Mouse (Mus musculus): ENCODE measurements around the gene Smarcc2. TPM values are rescaled to one million over a fixed set of nuclear protein-coding genes. Genes with fewer than 3 reads are reported as not detected.
A peak's percentile ranks its signal among the peaks of the same experiment; 100 is the strongest.

Gene Smarcc2
- polyA plus RNA-seq, 1 experiment from 2014 or later, result 73.6 TPM

DNA sequence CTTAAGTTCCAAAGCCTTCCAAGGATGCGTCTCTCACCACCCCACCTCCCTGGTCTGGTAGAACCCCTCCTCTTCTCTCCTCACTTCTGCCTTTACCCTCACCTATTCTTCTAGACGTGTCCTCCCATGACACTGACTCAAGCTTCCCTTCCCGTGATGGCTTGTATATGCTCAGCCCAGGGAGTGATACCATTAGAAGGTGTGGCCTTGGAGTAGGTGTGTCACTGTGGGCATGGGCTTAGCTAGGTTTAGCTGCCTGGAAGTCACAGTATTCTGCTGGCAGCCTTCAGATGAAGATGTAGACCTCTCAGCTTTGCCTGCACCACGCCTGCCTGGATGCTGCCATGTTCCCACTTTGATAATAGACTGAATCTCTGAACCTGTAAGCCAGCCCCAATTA lies 56.0 kb downstream of the Smarcc2 start:
- peaks cover 15% of the 10 kb centered on the region for H3K4me1 ChIP-seq
- DNase-seq (ENCODE audit: extremely low spot score, low spot score), result no peak
- H3K4me3 ChIP-seq, result no peak overlapping the region
- H3K36me3 ChIP-seq (replicated peaks), result peaks cover 12% of the 10 kb centered on the region; the same call in 1 of the 2 replicates
- 83% methylated on average over 4 of the region's 4 CpGs for WGBS
- no peaks in the 10 kb centered on the region for H3K9me3 ChIP-seq
- H3K27ac ChIP-seq, result no peak overlapping the region
- H3K27me3 ChIP-seq (ENCODE audit: poor library complexity, severe bottlenecking), result peaks cover 53% of the 10 kb centered on the region

DNA sequence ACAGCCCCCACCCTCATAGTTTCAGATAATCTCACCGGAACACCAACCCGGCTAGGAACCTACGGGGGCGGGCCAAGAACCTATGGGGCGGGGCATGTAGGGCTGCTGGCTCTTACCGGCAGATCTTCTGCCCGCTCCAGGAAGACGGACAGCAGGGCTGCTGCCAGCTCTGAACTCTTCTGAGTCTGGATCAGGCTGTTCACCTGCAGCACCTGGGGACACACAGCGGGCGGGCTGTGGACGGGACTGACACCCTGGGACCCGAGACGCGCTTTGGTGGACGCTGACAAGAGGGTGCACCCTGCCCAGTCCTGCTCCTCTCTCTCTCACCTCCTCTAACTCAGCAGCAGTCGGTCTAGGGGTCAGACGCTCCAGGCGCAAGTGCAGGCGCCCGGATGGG lies 57.0 kb downstream of the Smarcc2 start:
- Histone ChIP-seq H3K36me3 (replicated peaks) (peaks cover 15% of the 10 kb centered on the region; the same call in 1 of the 2 replicates), H3K27me3 (ENCODE audit: poor library complexity, severe bottlenecking) (peaks cover 63% of the 10 kb centered on the region), H3K27ac (no peak overlapping the region), H3K9me3 (no peaks in the 10 kb centered on the region), H3K4me3 (peak overlapping the region; percentile 26), H3K4me1 (peaks cover 15% of the 10 kb centered on the region)
- WGBS, result 3% methylated on average over 20 of the region's 20 CpGs
- DNase-seq (ENCODE audit: extremely low spot score, low spot score), result no peak

DNA sequence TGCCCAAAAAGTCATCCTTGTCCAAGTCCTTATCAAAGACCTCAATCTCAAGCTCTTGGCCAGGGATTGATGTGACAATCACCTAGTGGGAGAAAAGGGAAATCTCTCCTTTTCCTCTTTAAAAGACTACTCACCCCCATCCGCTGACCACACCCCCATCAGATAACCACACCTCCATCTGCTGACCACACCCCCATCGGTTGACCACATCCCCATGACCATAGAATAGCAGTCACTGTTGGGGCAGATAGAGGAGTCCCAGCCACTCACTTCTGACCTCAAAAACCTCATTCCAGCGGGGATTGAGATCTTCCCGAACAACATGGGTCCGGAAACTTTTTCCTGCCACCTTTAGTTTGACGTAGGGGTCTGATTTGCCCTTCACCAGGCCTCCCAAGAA lies 57.6 kb downstream of the Smarcc2 start:
- Histone ChIP-seq H3K27me3 (ENCODE audit: poor library complexity, severe bottlenecking) (peaks cover 70% of the 10 kb centered on the region), H3K27ac (no peak overlapping the region), H3K4me3 (0 out of 2 replicates have a peak overlapping the region, but pooled peaks have one; percentile 26), H3K4me1 (peaks cover 15% of the 10 kb centered on the region), H3K9me3 (no peaks in the 10 kb centered on the region), H3K36me3 (replicated peaks) (peaks cover 15% of the 10 kb centered on the region; the same call in 1 of the 2 replicates)
- 17% methylated on average over 6 of the region's 6 CpGs for WGBS
- DNase-seq (ENCODE audit: extremely low spot score, low spot score), result no peak

- DNase-seq (ENCODE audit: extremely low spot score, low spot score), result no peak
- WGBS, result 68% methylated on average over 7 of the region's 7 CpGs
- peaks cover 91% of the 10 kb centered on the region for H3K27me3 ChIP-seq (ENCODE audit: poor library complexity, severe bottlenecking)
Measured at GRCm38 (mm10) chr10:128518833-128519232, 59.8 kb downstream of the Smarcc2 start.

GRCm38 (mm10) chr10:128520591-128520990 lies 61.5 kb downstream of the Smarcc2 start:
- H3K4me1 ChIP-seq, result peaks cover 34% of the 10 kb centered on the region
- no peak overlapping the region for H3K27ac ChIP-seq
- no peak for DNase-seq (ENCODE audit: extremely low spot score, low spot score)
- H3K27me3 ChIP-seq (ENCODE audit: poor library complexity, severe bottlenecking), result peaks cover 100% of the 10 kb centered on the region
- H3K9me3 ChIP-seq, result no peaks in the 10 kb centered on the region
- 87% methylated on average over 16 of the region's 16 CpGs for WGBS
- H3K4me3 ChIP-seq, result no peak overlapping the region
- peaks cover 14% of the 10 kb centered on the region; the same call in 1 of the 2 replicates for H3K36me3 ChIP-seq (replicated peaks)

More at GRCm38 (mm10) chr10:128518833-128519232, 59.8 kb downstream of the Smarcc2 start:
- no peaks in the 10 kb centered on the region for H3K9me3 ChIP-seq
- H3K4me1 ChIP-seq, result peaks cover 16% of the 10 kb centered on the region
- H3K27ac ChIP-seq, result no peak overlapping the region
- H3K36me3 ChIP-seq (replicated peaks), result peaks cover 14% of the 10 kb centered on the region; the same call in 1 of the 2 replicates
- no peak overlapping the region for H3K4me3 ChIP-seq

DNA sequence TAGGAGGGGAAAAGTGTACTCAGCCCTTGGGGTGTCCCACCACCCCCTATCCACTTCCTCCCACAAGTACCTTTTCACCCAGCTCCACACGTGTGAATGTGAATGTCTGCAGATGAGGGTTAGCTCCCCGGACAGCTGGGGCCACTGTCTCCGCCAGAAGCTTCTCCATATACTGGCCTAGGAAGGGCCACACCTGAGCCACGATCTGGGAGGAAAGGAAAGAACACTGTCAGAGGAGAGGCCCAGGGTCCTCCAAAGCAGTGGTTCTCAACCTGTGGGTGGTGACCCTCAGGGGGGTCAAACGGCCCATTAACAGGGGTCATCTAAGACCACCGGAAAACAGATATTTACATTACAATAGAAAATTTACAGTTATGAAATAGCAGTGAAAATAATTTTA lies 63.3 kb downstream of the Smarcc2 start:
- Histone ChIP-seq H3K36me3 (replicated peaks) (peaks cover 12% of the 10 kb centered on the region; the same call in 1 of the 2 replicates), H3K4me1 (peaks cover 32% of the 10 kb centered on the region), H3K27ac (no peak overlapping the region), H3K9me3 (no peaks in the 10 kb centered on the region), H3K4me3 (no peak overlapping the region), H3K27me3 (ENCODE audit: poor library complexity, severe bottlenecking) (peaks cover 96% of the 10 kb centered on the region)
- 85% methylated on average over 6 of the region's 6 CpGs for WGBS
- no peak for DNase-seq (ENCODE audit: extremely low spot score, low spot score)

DNA sequence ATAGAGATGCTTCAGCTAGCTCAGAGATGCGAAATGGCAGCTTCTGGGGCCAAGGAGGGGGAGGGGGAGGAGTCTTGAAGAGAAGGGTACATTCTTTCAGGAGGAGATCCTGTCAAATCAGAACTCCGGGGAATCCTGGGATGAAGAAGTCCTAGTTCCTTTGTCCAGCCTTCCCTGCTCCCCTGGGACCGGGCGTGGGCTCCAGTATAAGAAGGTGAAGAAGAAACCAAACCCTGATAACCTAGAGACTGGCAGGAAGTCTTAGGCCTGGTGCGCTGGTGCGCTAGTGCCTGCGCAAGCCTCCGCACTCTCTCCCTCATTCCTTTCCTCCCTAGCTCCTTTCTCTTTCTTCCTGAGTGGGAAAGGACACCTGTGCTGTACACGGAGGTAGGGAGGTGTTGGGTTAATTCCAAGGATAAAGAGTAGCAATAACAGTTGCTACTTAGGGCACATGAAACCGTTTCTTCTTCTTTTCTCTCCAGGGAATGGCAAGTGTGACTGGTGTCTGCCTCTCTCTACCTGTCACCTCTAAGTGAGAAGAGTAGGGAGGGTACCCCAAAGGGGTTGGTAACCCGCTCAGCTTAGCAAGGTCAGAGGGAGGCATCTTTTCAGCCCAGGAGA lies 65.2 kb downstream of the Smarcc2 start:
- H3K27ac ChIP-seq, result peak overlapping the region; percentile 82
- H3K4me1 ChIP-seq, result peaks cover 30% of the 10 kb centered on the region
- peaks cover 95% of the 10 kb centered on the region for H3K27me3 ChIP-seq (ENCODE audit: poor library complexity, severe bottlenecking)
- peak overlapping the region; percentile 83 for H3K4me3 ChIP-seq
- peaks cover 4% of the 10 kb centered on the region; the same call in 1 of the 2 replicates for H3K36me3 ChIP-seq (replicated peaks)
- 5% methylated on average over 11 of the region's 11 CpGs for WGBS
- H3K9me3 ChIP-seq, result no peaks in the 10 kb centered on the region
- no peak for DNase-seq (ENCODE audit: extremely low spot score, low spot score)

DNA sequence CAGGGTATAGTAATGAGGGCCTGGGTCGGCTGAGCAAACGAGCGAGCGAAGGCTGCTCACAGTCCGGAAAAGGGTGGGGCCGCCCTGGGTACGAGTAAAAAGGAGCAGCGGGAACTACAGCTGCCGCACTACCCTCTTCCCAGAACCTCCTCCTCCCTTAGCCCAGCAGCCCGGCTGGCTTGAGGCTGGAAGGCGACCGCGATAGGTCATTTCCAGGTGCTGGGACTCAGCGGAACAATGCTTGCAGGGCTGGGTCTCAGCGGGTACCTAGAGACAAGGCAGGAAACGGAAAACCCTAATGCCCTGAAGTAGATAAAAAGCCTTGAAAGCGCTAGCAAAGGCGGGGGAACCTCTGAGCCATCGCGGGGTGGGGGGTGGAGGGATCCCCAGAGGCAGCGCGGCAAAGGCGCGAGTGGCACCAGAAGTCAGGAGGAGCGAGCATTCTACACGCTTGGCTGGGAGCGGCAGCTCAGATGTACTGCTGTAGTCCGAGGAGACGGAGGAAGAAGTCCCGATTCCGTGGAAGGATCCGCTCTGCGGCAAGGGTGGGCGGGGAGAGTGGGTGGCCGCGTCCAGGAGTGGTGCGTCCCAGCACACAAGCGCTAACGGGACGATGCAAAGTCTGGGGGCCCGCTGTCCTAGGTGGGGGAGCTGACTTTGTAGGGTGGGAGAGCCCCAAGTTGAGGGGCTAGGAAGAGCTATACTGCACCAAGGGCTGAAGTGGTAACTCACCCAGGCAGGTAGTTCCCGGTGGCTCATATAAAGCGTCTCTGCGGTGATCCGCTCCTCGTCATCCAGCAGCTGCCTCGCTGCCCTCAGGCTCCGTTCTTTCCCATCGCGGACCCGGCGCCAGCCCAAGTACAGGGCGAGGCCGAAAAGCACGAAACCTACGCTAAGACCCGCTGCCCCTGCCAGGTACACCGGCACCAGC lies 65.9 kb downstream of the Smarcc2 start:
- Histone ChIP-seq H3K36me3 (replicated peaks) (0 out of 2 replicates have a peak, but pooled peaks cover 4% of the 10 kb centered on the region), H3K9me3 (no peaks in the 10 kb centered on the region), H3K27ac (peak overlapping the region; percentile 82), H3K4me1 (peaks cover 30% of the 10 kb centered on the region), H3K4me3 (peak overlapping the region; percentile 83), H3K27me3 (ENCODE audit: poor library complexity, severe bottlenecking) (peaks cover 95% of the 10 kb centered on the region)
- WGBS, result under 1% methylated on average over 58 of the region's 58 CpGs
- DNase-seq (ENCODE audit: extremely low spot score, low spot score), result peak; percentile 72

- Histone ChIP-seq H3K4me1 (peaks cover 30% of the 10 kb centered on the region), H3K9me3 (no peaks in the 10 kb centered on the region), H3K27me3 (ENCODE audit: poor library complexity, severe bottlenecking) (peaks cover 89% of the 10 kb centered on the region), H3K36me3 (replicated peaks) (no peaks in the 10 kb centered on the region), H3K4me3 (peak within 1 kb of the TSS; percentile 83), H3K27ac (peak within 1 kb of the TSS; percentile 82)
- under 1% methylated on average over 37 of the region's 37 CpGs for WGBS
- peak; percentile 93 for DNase-seq (ENCODE audit: extremely low spot score, low spot score)
Measured at GRCm38 (mm10) chr10:128525671-128526308, 66.7 kb downstream of the Smarcc2 start, which contains the start of gene Esyt1. TSS of gene Esyt1 (minus strand) at chr10:128525871.

- H3K36me3 ChIP-seq (replicated peaks), result no peaks in the 10 kb centered on the region
- peaks cover 80% of the 10 kb centered on the region for H3K27me3 ChIP-seq (ENCODE audit: poor library complexity, severe bottlenecking)
- 30% methylated on average over 28 of the region's 28 CpGs for WGBS
- DNase-seq (ENCODE audit: extremely low spot score, low spot score), result no peak
- H3K4me1 ChIP-seq, result peaks cover 30% of the 10 kb centered on the region
- H3K4me3 ChIP-seq, result peak overlapping the region; percentile 83
- H3K27ac ChIP-seq, result 0 out of 2 replicates have a peak overlapping the region, but pooled peaks have one; percentile 82
- H3K9me3 ChIP-seq, result no peaks in the 10 kb centered on the region
Measured at GRCm38 (mm10) chr10:128526366-128527356, 67.6 kb downstream of the Smarcc2 start.

- H3K27me3 ChIP-seq (ENCODE audit: poor library complexity, severe bottlenecking), result 0 out of 2 replicates have a peak, but pooled peaks cover 4% of the 10 kb centered on the region
- no peak for DNase-seq (ENCODE audit: extremely low spot score, low spot score)
- no peak overlapping the region for H3K27ac ChIP-seq
- H3K4me1 ChIP-seq, result peaks cover 10% of the 10 kb centered on the region
- H3K36me3 ChIP-seq (replicated peaks), result 0 out of 2 replicates have a peak, but pooled peaks cover 3% of the 10 kb centered on the region
- no peaks in the 10 kb centered on the region for H3K9me3 ChIP-seq
- no peak overlapping the region for H3K4me3 ChIP-seq
- 83% methylated on average over 2 of the region's 2 CpGs for WGBS
Measured at GRCm38 (mm10) chr10:128535206-128535605, 76.2 kb downstream of the Smarcc2 start.
